ENCODE assay signal across 8 mouse cellular contexts in the genomic region with DNA sequence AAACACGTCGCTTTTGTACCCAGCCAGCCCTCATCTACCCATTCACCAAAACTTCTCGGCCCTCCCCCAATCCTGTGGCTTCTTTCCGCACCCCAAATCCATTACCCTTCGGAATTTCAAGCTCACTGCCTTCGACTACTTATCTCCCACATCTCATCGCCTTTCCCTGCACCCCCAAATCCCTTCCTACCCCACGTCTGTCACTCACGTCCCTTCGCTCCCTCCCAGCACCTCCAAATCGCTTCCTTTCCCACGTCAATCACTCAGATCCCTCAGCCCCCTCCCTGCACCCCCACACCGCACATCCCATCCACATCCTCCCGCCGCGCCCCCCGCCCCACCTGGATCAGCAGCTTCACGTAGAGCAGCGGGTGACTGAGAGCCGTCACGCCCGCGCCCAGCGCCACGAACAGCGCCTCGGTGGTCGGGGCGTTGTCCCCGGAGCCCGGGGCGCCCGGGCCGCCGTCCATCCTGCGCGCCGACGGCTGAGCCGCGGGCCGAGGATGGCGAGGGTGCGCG. TPM values are rescaled to one million over a fixed set of nuclear protein-coding genes. Genes with fewer than 3 reads are reported as not detected.
DNase-seq lines count a peak whose midpoint lies in the region; ATAC-seq and TF ChIP-seq lines count a peak whose summit lies in the region.

No protein-coding gene starts in this region.

- H3K4me2 ChIP-seq in limb, embryonic 14.5 days (replicated peaks; ENCODE audit: low read depth, low read length, severe bottlenecking): peak overlapping the region; percentile 65
- peak overlapping the region; percentile 75 for H3K4me2 ChIP-seq in neural tube, embryonic 13.5 days

- no peaks in the 10 kb centered on the region for H3K9me3 ChIP-seq in limb, embryonic 14.5 days (ENCODE audit: control insufficient read depth, low read length)
- H3K9me3 ChIP-seq in neural tube, embryonic 13.5 days: no peaks in the 10 kb centered on the region

- H3K27ac ChIP-seq in limb, embryonic 14.5 days (replicated peaks; ENCODE audit: low read depth, low read length): peak overlapping the region; percentile 88
- peak overlapping the region; percentile 93 for H3K27ac ChIP-seq in neural tube, embryonic 13.5 days (replicated peaks)

- WGBS in limb, embryonic 14.5 days: under 1% methylated on average over 45 of the region's 45 CpGs
- under 1% methylated on average over 41 of the region's 45 CpGs for WGBS in neural tube, embryonic 13.5 days

- 0 out of 2 replicates have a peak, but pooled peaks have one; percentile 0 for ATAC-seq in granulocyte monocyte progenitor cell, adult 5-6 weeks (replicated peaks; ENCODE audit: poor library complexity, severe bottlenecking)
- peak; percentile 24 for ATAC-seq in limb, embryonic 14.5 days (ENCODE audit: low FRiP score, low read depth)
- ATAC-seq in neural tube, embryonic 13.5 days (ENCODE audit: low read depth): peak; percentile 34

- H3K36me3 ChIP-seq in limb, embryonic 14.5 days (ENCODE audit: control insufficient read depth, insufficient read depth, low read length): peaks cover 13% of the 10 kb centered on the region
- H3K36me3 ChIP-seq in neural tube, embryonic 13.5 days: peaks cover 22% of the 10 kb centered on the region

- peak overlapping the region; percentile 72 for H3K4me3 ChIP-seq in limb, embryonic 14.5 days (replicated peaks; ENCODE audit: low read length)
- H3K4me3 ChIP-seq in neural tube, embryonic 13.5 days: peak overlapping the region; percentile 87

- no peaks in the 10 kb centered on the region for H3K27me3 ChIP-seq in limb, embryonic 14.5 days (ENCODE audit: control insufficient read depth, insufficient read depth, low read length)
- H3K27me3 ChIP-seq in neural tube, embryonic 13.5 days: no peaks in the 10 kb centered on the region

- peak overlapping the region; percentile 80 for H3K9ac ChIP-seq in limb, embryonic 14.5 days (ENCODE audit: low read depth, low read length, severe bottlenecking)
- peak overlapping the region; percentile 98 for H3K9ac ChIP-seq in neural tube, embryonic 13.5 days

- peak; percentile 28 for DNase-seq in adrenal gland, postnatal 25 days
- no peak for DNase-seq in adrenal gland, adult 2 months
- DNase-seq in right cerebral cortex, postnatal 4 days: peak; percentile 65
- no peak for DNase-seq in right cerebral cortex, postnatal 25 days
- DNase-seq in limb, embryonic 14.5 days (ENCODE audit: low spot score): no peak
- DNase-seq in spleen, postnatal 36 days (ENCODE audit: low spot score in 2 of 2): no peak

- TF ChIP-seq POLR2A in limb, embryonic 14.5 days (IDR thresholded peaks at IDR 0.05; ENCODE audit: borderline replicate concordance, extremely low read depth, insufficient read depth, insufficient read length): no peak

- H3K4me1 ChIP-seq in limb, embryonic 14.5 days (ENCODE audit: control insufficient read depth, insufficient read depth, low read length): peaks cover 20% of the 10 kb centered on the region
- H3K4me1 ChIP-seq in neural tube, embryonic 13.5 days (replicated peaks): peaks cover 37% of the 10 kb centered on the region

RNA-seq across cellular contexts. Expression of a gene that starts 0.5 kb away (rescaled TPM):
- 231 and 242 TPM in 2 replicates for total RNA-seq in adrenal gland, postnatal 25 days (2021)
- total RNA-seq in adrenal gland, adult 2 months (2021): 100 to 1,000 TPM; 220 to 280 TPM
- polyA plus RNA-seq in adrenal gland, adult 2 months (2012; rRNA removed): 331 and 392 TPM in 2 replicates
- 125 and 132 TPM in 2 replicates for total RNA-seq in granulocyte monocyte progenitor cell, adult 5-6 weeks (2014; fragmentation: Nextera tagmentation)
- total RNA-seq in granulocyte monocyte progenitor cell, adult 5-6 weeks (2017): 69.5 and 74.3 TPM in 2 replicates
- 469 and 541 TPM in 2 replicates for polyA plus RNA-seq in limb, embryonic 14.5 days (2012; rRNA removed)
- 420 and 443 TPM in 2 replicates for polyA plus RNA-seq in limb, embryonic 14.5 days (2014; fragmentation: Nextera tagmentation; extraction: Ambion mirVana)
- polyA plus RNA-seq in neural tube, embryonic 13.5 days (2015; fragmentation: Nextera tagmentation; extraction: Ambion mirVana): 467 and 490 TPM in 2 replicates

RNA-seq across cellular contexts. Expression of a gene that starts 13.5 kb away (rescaled TPM):
- 1.6 and 3.0 TPM in 2 replicates for total RNA-seq in adrenal gland, postnatal 25 days (2021)
- total RNA-seq in adrenal gland, adult 2 months (2021): 1 to 10 TPM; 2.6 to 3.4 TPM
- 10.0 and 17.2 TPM in 2 replicates for polyA plus RNA-seq in adrenal gland, adult 2 months (2012; rRNA removed)
- total RNA-seq in granulocyte monocyte progenitor cell, adult 5-6 weeks (2014; fragmentation: Nextera tagmentation): 42.8 and 70.9 TPM in 2 replicates
- total RNA-seq in granulocyte monocyte progenitor cell, adult 5-6 weeks (2017): 23.6 and 30.5 TPM in 2 replicates
- polyA plus RNA-seq in limb, embryonic 14.5 days (2012; rRNA removed): 9.4 and 10.8 TPM in 2 replicates
- 6.2 and 8.4 TPM in 2 replicates for polyA plus RNA-seq in limb, embryonic 14.5 days (2014; fragmentation: Nextera tagmentation; extraction: Ambion mirVana)
- 3.7 and 4.2 TPM in 2 replicates for polyA plus RNA-seq in neural tube, embryonic 13.5 days (2015; fragmentation: Nextera tagmentation; extraction: Ambion mirVana)

RNA-seq across cellular contexts. Expression of a gene that starts 29.7 kb away (rescaled TPM):
- 9.5 and 13.2 TPM in 2 replicates for total RNA-seq in adrenal gland, postnatal 25 days (2021)
- total RNA-seq in adrenal gland, adult 2 months (2021): 10 to 100 TPM; 23.1 to 35.5 TPM
- polyA plus RNA-seq in adrenal gland, adult 2 months (2012; rRNA removed): 21.5 and 29.9 TPM in 2 replicates
- 7.0 and 15.7 TPM in 2 replicates for total RNA-seq in granulocyte monocyte progenitor cell, adult 5-6 weeks (2014; fragmentation: Nextera tagmentation)
- 9.9 and 10.8 TPM in 2 replicates for total RNA-seq in granulocyte monocyte progenitor cell, adult 5-6 weeks (2017)
- 2.0 and 2.6 TPM in 2 replicates for polyA plus RNA-seq in limb, embryonic 14.5 days (2012; rRNA removed)
- polyA plus RNA-seq in limb, embryonic 14.5 days (2014; fragmentation: Nextera tagmentation; extraction: Ambion mirVana): 1.4 and 2.2 TPM in 2 replicates
- polyA plus RNA-seq in neural tube, embryonic 13.5 days (2015; fragmentation: Nextera tagmentation; extraction: Ambion mirVana): 1.5 and 1.8 TPM in 2 replicates

Comparison
In these comparisons a context has a peak if more than half of its experiments do, and no peak if none do; other contexts are left out.
1. DNase-seq: peak in adrenal gland, postnatal 25 days (single experiment) and right cerebral cortex, postnatal 4 days (single experiment); none in adrenal gland, adult 2 months (single experiment), right cerebral cortex, postnatal 25 days (single experiment), limb, embryonic 14.5 days (single experiment) and spleen, postnatal 36 days (0 of 2).
2. Peak in every context shown above with its lines, with median percentiles within 50 percentile points of each other: ATAC-seq.